8 mouse cellular contexts compared by ENCODE assay signal in the genomic region with DNA sequence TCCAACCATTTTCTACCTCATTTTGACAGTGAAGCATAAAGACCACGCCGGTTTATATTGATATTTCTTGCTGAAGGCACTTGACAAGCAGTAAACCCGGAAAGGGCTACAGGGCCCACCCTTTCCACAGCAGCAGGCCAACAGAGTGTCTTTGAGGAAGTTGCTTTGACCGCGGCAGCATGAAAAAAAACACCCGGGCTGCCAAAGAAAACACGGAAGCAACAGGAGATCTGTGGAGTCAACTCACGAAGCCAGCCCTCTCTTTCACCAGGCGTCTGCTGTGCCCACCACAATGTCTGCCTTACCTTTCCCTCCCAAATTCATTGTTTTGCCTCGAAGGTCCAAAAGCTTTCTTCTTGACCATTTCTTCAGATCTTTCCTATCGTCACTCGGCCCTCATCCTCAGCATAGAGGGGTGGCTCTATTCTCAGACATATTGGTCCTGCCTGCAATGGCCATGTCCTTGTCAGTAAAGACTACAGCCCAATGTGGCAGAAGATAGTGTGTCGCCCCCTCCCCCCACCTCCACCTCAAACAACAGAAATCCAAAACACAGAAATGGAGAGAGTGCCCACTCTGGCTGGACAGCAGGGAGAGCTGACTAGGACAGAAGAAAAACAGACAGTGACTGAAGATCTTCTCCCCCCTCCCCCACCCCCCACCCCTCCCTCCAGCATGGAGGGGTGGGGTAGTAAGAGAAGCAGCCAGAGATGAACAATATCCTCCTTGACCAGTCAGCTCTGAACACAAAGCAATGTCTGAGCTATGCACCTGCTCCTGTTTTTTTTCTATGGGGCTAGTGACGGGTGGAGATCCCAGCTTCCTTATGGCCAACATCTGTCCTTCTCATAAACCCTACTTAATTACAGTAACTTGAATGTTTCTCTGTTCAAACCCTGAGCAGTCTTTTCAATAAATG.
A peak's percentile ranks its signal among the peaks of the same experiment; 100 is the strongest.
DNase-seq lines count a peak whose midpoint lies in the region; ATAC-seq and TF ChIP-seq lines count a peak whose summit lies in the region.

No protein-coding gene starts in this region.

- WGBS in forebrain, embryonic 13.5 days = 78% methylated on average over 14 of the region's 14 CpGs
- WGBS in midbrain, embryonic 10.5 days = 68% methylated on average over 14 of the region's 14 CpGs

- peak overlapping the region; percentile 25 to 44 for H3K4me3 ChIP-seq in MEL (ENCODE audit: control insufficient read depth in 1 of 2, insufficient read depth in 1 of 2, low read depth in 2 of 2, low read length in 2 of 2)
- no peak overlapping the region for H3K4me3 ChIP-seq in forebrain, embryonic 13.5 days
- H3K4me3 ChIP-seq in midbrain, embryonic 10.5 days = no peak overlapping the region

- no peaks in the 10 kb centered on the region for H3K27me3 ChIP-seq in MEL (ENCODE audit: control insufficient read depth in 1 of 2, insufficient read depth in 2 of 2, low read length in 2 of 2)
- H3K27me3 ChIP-seq in forebrain, embryonic 13.5 days = no peaks in the 10 kb centered on the region
- no peaks in the 10 kb centered on the region for H3K27me3 ChIP-seq in midbrain, embryonic 10.5 days (ENCODE audit: low read depth, poor library complexity, severe bottlenecking)

- no peaks in the 10 kb centered on the region for H3K9me3 ChIP-seq in MEL (replicated peaks; ENCODE audit: insufficient read depth, low read length)
- H3K9me3 ChIP-seq in forebrain, embryonic 13.5 days (replicated peaks) = no peaks in the 10 kb centered on the region
- no peaks in the 10 kb centered on the region for H3K9me3 ChIP-seq in midbrain, embryonic 10.5 days (replicated peaks)

- no peaks in the 10 kb centered on the region for H3K79me2 ChIP-seq in MEL (ENCODE audit: control insufficient read depth, insufficient read depth, low read length, poor library complexity)

- TF ChIP-seq RAD21 in MEL (IDR thresholded peaks at IDR 0.05; ENCODE audit: low read depth, low read length) = no peak

- H3K36me3 ChIP-seq in MEL (ENCODE audit: control insufficient read depth in 1 of 2, insufficient read depth in 2 of 2, low read length in 2 of 2) = peaks cover 0 to 26% of the 10 kb centered on the region in 2 experiments; a peak in 2 of 4 replicates
- no peaks in the 10 kb centered on the region for H3K36me3 ChIP-seq in forebrain, embryonic 13.5 days (ENCODE audit: poor library complexity, severe bottlenecking)
- no peaks in the 10 kb centered on the region for H3K36me3 ChIP-seq in midbrain, embryonic 10.5 days

- peaks cover 9 to 28% of the 10 kb centered on the region in 2 experiments; a peak in 3 of 4 replicates for H3K4me1 ChIP-seq in MEL (ENCODE audit: control insufficient read depth in 1 of 2, insufficient read depth in 2 of 2, low read length in 2 of 2)
- H3K4me1 ChIP-seq in forebrain, embryonic 13.5 days = peaks cover 5% of the 10 kb centered on the region; the same call in 1 of the 2 replicates
- H3K4me1 ChIP-seq in midbrain, embryonic 10.5 days = peaks cover 42% of the 10 kb centered on the region

- peak overlapping the region; percentile 70 for H3K27ac ChIP-seq in MEL (ENCODE audit: control insufficient read depth, low read depth, low read length)
- no peak overlapping the region for H3K27ac ChIP-seq in forebrain, embryonic 13.5 days
- H3K27ac ChIP-seq in midbrain, embryonic 10.5 days (replicated peaks) = peak overlapping the region; percentile 76

- H3K9ac ChIP-seq in MEL (ENCODE audit: control insufficient read depth, low read depth, low read length, poor library complexity, severe bottlenecking) = peak overlapping the region; percentile 52
- no peak overlapping the region for H3K9ac ChIP-seq in forebrain, embryonic 13.5 days

- no peak; a peak in 1 of 4 replicates for TF ChIP-seq POLR2A in MEL (IDR thresholded peaks at IDR 0.05; ENCODE audit: control insufficient read depth in 1 of 2, insufficient read depth in 1 of 2, low read depth in 1 of 2, low read length in 2 of 2, poor library complexity in 1 of 2)

- TF ChIP-seq CTCF in MEL (IDR thresholded peaks at IDR 0.05 in 2 of 3, conservative IDR thresholded peaks at IDR 0.05 in 1 of 3; ENCODE audit: control insufficient read depth in 1 of 3, insufficient read depth in 1 of 3, low read depth in 2 of 3, low read length in 3 of 3, poor library complexity in 1 of 3, severe bottlenecking in 1 of 3) = no peak

- TF ChIP-seq EP300 in MEL (IDR thresholded peaks at IDR 0.05; ENCODE audit: low read depth in 1 of 2, low read length in 2 of 2) = peak; percentile 57 to 68

- DNase-seq in CD4-positive helper T cell, adult 2 months (ENCODE audit: low read depth, low spot score) = peak; percentile 42
- DNase-seq in MEL (ENCODE audit: low read depth, low spot score) = peak; percentile 92
- DNase-seq in left cerebral cortex, postnatal 4 days = peak; percentile 40
- DNase-seq in midbrain, embryonic 10.5 days (ENCODE audit: low spot score) = no peak
- peak; percentile 37 to 70 for DNase-seq in spleen, postnatal 10 days (ENCODE audit: low spot score in 2 of 2)

- peak; percentile 72 for ATAC-seq in forebrain, embryonic 13.5 days
- peak; percentile 58 to 80 for ATAC-seq in hematopoietic stem cell, adult 5-6 weeks (replicated peaks in 1 of 2; ENCODE audit: insufficient read depth in 1 of 2, low FRiP score in 2 of 2, low TSS enrichment in 1 of 2, low read depth in 1 of 2, poor library complexity in 2 of 2, severe bottlenecking in 2 of 2)
- no peak for ATAC-seq in erythroblast, adult 5-6 weeks (replicated peaks; ENCODE audit: low FRiP score, poor library complexity, severe bottlenecking)

- no peak overlapping the region for H3K4me2 ChIP-seq in forebrain, embryonic 13.5 days

- intact Hi-C loops in left cerebral cortex, postnatal 4 days (cut with DNase I) = loop anchor here (1.0 to 10.0 kb wide), 2 partner anchors 236 to 528 kb away; partner anchors contain the start of gene Zfand5

TF ChIP-seq in MEL, 35 proteins besides CTCF, POLR2A, EP300 and RAD21:
- TF ChIP-seq MAX (IDR thresholded peaks at IDR 0.05; ENCODE audit: low read length) = peak; percentile 83
- peak; percentile 72 for TF ChIP-seq MXI1 (IDR thresholded peaks at IDR 0.05; ENCODE audit: low read depth, low read length)
- no peak for TF ChIP-seq MYC (IDR thresholded peaks at IDR 0.05; ENCODE audit: low read depth, low read length)
- peak; percentile 18; the same call in 1 of the 2 replicates for TF ChIP-seq MAZ (IDR thresholded peaks at IDR 0.05; ENCODE audit: low read depth, low read length)
- no peak for TF ChIP-seq JUND (IDR thresholded peaks at IDR 0.05; ENCODE audit: low read depth, low read length)
- no peak for TF ChIP-seq GATA1 (IDR thresholded peaks at IDR 0.05; ENCODE audit: low read depth, low read length)
- peak; percentile 86 for TF ChIP-seq ETS1 (IDR thresholded peaks at IDR 0.05; ENCODE audit: low read depth, low read length)
- TF ChIP-seq ELF1 (IDR thresholded peaks at IDR 0.05; ENCODE audit: low read depth, low read length) = peak; percentile 92
- TF ChIP-seq SMC3 (IDR thresholded peaks at IDR 0.05; ENCODE audit: low read depth, low read length) = peak; percentile 12; the same call in 1 of the 2 replicates
- TF ChIP-seq ZNF384 (IDR thresholded peaks at IDR 0.05; ENCODE audit: low read depth, low read length) = peak; percentile 95
- no peak for TF ChIP-seq GABPA (IDR thresholded peaks at IDR 0.05; ENCODE audit: low read depth, low read length)
- no peak for TF ChIP-seq POLR2AphosphoS5 (IDR thresholded peaks at IDR 0.05; ENCODE audit: borderline replicate concordance, low read depth, low read length)
- TF ChIP-seq TCF12 (IDR thresholded peaks at IDR 0.05; ENCODE audit: low read depth, low read length) = 0 out of 2 replicates have a peak, but pooled peaks have one; percentile 3
- TF ChIP-seq MYB (IDR thresholded peaks at IDR 0.05; ENCODE audit: low read depth, low read length) = no peak
- no peak for TF ChIP-seq ZMIZ1 (IDR thresholded peaks at IDR 0.05; ENCODE audit: low read depth, low read length)
- no peak for TF ChIP-seq E2F4 (IDR thresholded peaks at IDR 0.05; ENCODE audit: borderline replicate concordance, low read depth, low read length)
- peak; percentile 68 for TF ChIP-seq TBP (IDR thresholded peaks at IDR 0.05; ENCODE audit: low read depth, low read length)
- no peak for TF ChIP-seq ZC3H11A (IDR thresholded peaks at IDR 0.05; ENCODE audit: low read depth, low read length)
- TF ChIP-seq KAT2A (conservative IDR thresholded peaks at IDR 0.05; ENCODE audit: low read depth, low read length) = no peak
- peak; percentile 76 for TF ChIP-seq SIN3A (IDR thresholded peaks at IDR 0.05; ENCODE audit: low read length)
- TF ChIP-seq MAFK (IDR thresholded peaks at IDR 0.05; ENCODE audit: borderline replicate concordance, low read depth, low read length) = no peak
- TF ChIP-seq RCOR1 (IDR thresholded peaks at IDR 0.05; ENCODE audit: low read depth, low read length) = 0 out of 2 replicates have a peak, but pooled peaks have one; percentile 29
- peak; percentile 54; the same call in 1 of the 2 replicates for TF ChIP-seq HCFC1 (IDR thresholded peaks at IDR 0.05; ENCODE audit: low read depth, low read length)
- no peak for TF ChIP-seq USF2 (IDR thresholded peaks at IDR 0.05; ENCODE audit: borderline replicate concordance in 1 of 2, insufficient read depth in 1 of 2, low read depth in 1 of 2, low read length in 2 of 2)
- TF ChIP-seq UBTF (IDR thresholded peaks at IDR 0.05; ENCODE audit: borderline replicate concordance, insufficient read depth, low read depth, low read length) = no peak

Comparison
In these comparisons a context has a peak if more than half of its experiments do, and no peak if none do; other contexts are left out.
1. H3K4me3 ChIP-seq: peak in MEL (2 of 2); none in forebrain, embryonic 13.5 days (single experiment) and midbrain, embryonic 10.5 days (single experiment).